Mouse (Mus musculus) spleen, adult 2 months (tissue): ENCODE measurements around the gene Anks1.

ENCODE experiments used
- CTCF ChIP-seq: fragments of 200-500 bp; IDR thresholded peaks from 2 replicates; pipeline ENCODE4 v1.5.1; 2011; ENCODE audit warnings: mild to moderate bottlenecking, inconsistent platforms; ENCODE audit not compliant: insufficient read depth, insufficient read length, insufficient replicate concordance; ENCODE audit errors: extremely low read depth
- POLR2A ChIP-seq: fragments of 200-500 bp; IDR thresholded peaks from 2 replicates; pipeline ENCODE4 v1.6.1; 2011; ENCODE audit warnings: low read depth, low read length, inconsistent platforms

DNA sequence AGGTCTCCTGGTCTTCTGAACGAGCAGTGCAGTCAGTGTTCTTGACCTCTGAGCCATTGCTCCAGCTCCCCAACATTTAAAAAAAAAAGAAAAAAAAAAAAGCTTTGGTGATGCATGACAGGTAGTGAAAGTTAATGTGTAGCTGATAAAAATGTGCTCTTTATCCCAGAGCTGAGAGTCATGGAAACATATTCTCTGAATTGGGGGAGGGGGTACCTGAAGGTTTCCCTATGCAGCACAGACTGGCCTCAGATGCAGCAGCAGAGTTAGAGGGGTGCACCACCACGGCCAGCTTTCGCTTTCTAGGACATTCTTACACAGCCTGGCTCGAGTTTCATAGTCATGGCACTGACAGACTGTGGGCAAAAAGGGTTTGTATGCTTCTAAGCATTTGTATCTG is 105.3 kb downstream of the Anks1 start:
- TF ChIP-seq CTCF (no peak), POLR2A (no peak)
